Mouse (Mus musculus) brain, embryonic 14.5 days (tissue): ENCODE measurements around the gene M6pr. TPM values are rescaled to one million over a fixed set of nuclear protein-coding genes. Genes with fewer than 3 reads are reported as not detected.

Experiments
- DNase-seq: peaks from one replicate; pipeline ENCODE4 v3.0.0-alpha.2; 2011; ENCODE audit warnings: low read depth
- CTCF ChIP-seq: fragments of 200-500 bp; IDR thresholded peaks from 2 replicates; pipeline ENCODE4 v1.5.1; 2012; ENCODE audit warnings: inconsistent platforms, mild to moderate bottlenecking, moderate library complexity, borderline replicate concordance; ENCODE audit not compliant: insufficient read depth, insufficient read length; ENCODE audit errors: extremely low read depth
- POLR2A ChIP-seq: fragments of 200-500 bp; IDR thresholded peaks from 2 replicates; pipeline ENCODE4 v1.6.1; 2012; ENCODE audit warnings: mild to moderate bottlenecking, inconsistent platforms, borderline replicate concordance; ENCODE audit not compliant: poor library complexity, insufficient read depth, insufficient read length, severe bottlenecking; ENCODE audit errors: extremely low read depth
- polyA plus RNA-seq: library from polyadenylated mRNA; depleted of rRNA; stranded (reverse); fragments of >200 nt; gene quantifications from 2 replicates; pipeline ENCODE4 v1.2.3, GENCODE M21; 2012; rRNA removed

The M6pr gene
- polyA plus RNA-seq, 1 experiment, result 42.7 TPM

- DNase-seq, result no peak
- TF ChIP-seq CTCF (no peak), POLR2A (no peak)
These were observed 57.2 kb downstream of the M6pr start for GRCm38 (mm10) chr6:122365706-122366105.

GRCm38 (mm10) chr6:122366287-122366686 lies 57.8 kb downstream of the M6pr start:
- TF ChIP-seq CTCF (no peak), POLR2A (no peak)
- DNase-seq, result no peak

- TF ChIP-seq POLR2A (no peak), CTCF (no peak)
- no peak for DNase-seq
These were observed 58.5 kb downstream of the M6pr start for GRCm38 (mm10) chr6:122366976-122367375.

Other genes starting within 250 kb of the M6pr start
- 0.57 and 0.60 TPM in 2 replicates for gene Klrg1, start 25.8 kb upstream of the M6pr start, polyA plus RNA-seq
- 112 and 168 TPM in 2 replicates for gene Phc1, start 31.8 kb downstream of the M6pr start, polyA plus RNA-seq
- 115 and 127 TPM in 2 replicates for gene Rimklb, start 190.0 kb downstream of the M6pr start, polyA plus RNA-seq
- 2.0 TPM in 2 replicates for gene Mfap5, start 197.1 kb downstream of the M6pr start, polyA plus RNA-seq
- gene Aicda, start 245.1 kb downstream of the M6pr start, polyA plus RNA-seq, result 0.25 and 0.75 TPM in 2 replicates